Mouse (Mus musculus): ENCODE data around the gene Ptpn6.

Gene Ptpn6

DNA sequence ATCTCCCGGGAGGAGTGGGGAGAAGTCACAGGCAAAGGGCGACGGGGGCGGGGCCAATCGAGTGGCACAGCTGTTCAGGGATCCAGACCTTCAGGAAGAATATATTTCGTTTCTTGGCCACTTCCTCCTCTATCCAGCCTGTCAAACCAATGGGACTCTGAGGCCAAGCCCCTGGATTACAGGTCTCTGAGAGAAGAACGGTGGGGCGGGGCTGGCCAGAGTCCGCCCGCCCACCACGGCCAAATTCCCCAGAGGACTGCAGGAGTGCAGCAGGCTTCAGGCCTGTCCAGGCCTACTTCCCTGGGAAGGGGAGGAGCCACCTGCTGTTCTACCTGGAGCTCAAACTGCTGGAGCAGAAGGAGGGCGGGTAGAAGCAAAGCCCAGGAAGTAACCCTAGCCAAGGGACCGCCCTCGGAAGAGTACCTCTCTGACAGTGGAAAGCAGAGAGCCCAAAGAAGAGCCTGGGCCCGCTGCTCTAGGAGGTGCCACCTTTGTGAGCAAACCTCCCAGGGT is at the start of gene Ptpn6:
TSS of gene Ptpn6 (minus strand) at position 204 of the 513 bp plus-strand sequence.
- DNase-seq, result no peak

DNA sequence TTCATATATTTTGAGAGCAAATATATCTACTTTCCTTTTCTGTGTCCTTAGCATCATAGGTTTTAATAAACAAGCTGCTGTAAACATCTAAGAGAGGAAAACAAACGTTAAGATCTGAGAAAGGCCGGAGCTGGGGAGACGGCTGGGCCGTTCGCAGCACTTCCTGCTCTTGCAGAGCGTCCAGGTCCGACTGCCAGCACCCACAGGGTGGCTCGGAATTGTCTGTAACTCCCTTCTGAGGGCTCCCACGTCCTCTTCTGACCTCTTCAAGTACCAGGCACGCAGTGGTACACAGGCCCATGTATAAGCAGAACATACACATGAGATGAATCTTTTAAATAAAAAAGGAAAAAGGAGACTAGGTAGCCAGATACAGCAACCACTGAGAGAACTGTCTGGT is 49.2 kb upstream of the Ptpn6 start:
- DNase-seq, result peak in 1 of 2 experiments; percentile 55

DNA sequence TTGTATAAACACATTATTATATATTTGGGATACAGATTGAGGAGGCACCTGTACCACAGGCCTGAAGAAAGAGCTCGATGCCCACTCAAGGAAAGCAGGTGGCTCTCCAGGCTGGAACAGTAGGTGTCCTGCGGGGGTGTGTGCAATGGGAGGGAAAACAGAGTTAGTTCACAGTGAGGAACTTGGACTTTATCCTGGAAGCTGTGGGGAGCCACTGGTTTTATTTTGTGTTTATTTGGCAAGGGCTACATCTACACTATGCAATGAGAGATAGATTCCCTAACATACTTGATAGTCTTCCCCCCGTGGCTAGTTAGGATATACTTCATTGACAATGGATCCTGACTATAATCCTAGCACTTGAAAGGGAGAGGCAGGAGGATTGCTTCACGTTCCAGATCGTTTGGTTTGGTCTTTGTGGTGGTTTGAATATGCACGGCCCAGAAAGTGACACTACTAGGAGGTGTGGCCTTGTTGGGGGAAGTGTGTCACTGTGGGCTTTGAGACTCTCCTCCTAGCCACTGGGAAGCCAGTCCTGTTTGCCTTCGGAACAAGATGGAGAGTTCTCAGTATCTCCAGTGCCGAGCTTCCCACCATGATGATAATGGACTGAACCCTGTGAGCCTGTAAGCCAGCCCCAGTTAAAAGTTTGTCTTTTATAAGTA is 48.4 kb upstream of the Ptpn6 start:
- peak; percentile 78 to 83 for DNase-seq

DNA sequence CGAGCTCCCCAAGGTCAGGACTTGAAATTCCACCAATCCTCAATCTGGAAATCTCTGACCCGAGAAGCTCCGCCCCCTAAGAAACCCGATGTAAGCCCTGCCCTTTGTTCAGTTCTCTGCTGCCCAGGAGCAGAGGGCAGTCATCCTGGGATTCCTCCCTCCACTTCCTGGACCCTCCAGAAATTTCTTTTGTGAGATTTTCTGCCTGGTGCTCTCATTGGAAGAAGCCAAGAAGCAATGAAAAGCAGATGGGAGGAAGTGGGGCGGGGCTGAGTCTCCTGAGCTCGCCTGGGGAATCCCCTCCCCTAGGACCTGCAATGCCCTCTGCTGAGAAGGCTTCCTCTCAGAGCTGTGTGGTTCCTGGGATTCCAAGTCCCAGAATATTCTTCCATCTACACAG is 43.9 kb upstream of the Ptpn6 start:
- DNase-seq, result peak in 1 of 2 experiments; percentile 32

DNA sequence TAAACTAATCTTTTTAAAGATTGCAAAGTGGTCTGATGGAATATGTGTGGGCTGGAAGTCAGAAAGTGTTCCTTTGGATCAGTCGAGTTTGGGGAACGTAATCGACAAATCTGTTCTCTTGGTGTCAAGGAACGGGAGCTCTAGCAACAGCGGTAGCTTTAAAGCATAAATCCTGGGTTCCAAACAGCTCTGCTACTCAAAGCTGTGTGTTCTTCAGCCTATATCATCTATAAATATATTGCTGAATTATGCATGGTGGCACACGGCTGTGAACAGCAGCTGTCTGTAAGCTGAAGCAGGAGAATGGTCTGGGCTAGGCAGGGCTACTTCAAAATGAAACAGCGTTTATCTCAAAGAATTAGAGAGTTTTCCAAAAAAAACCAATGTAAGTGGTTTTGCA is 42.4 kb upstream of the Ptpn6 start:
- DNase-seq, result no peak

DNA sequence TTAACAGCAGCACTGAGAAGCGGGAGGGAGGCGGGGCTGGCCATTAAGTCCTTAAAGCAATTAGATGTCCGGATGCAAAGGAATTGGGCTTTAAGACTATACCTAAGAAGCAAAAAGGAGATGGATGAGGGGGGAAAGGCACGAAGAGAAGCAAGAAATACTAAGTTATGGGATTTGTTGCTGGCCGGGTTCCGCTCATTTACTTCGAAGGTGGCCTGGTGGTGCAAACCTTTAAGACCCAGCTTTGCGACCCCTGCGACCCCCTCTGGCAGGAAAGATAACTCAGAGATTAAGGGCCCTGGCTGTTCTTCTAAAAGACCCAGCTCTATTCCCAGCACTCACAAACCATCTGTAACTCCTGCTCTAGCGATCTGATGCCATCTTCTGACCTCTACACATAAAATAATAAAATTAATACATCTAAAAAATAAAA is 41.5 kb upstream of the Ptpn6 start:
- DNase-seq, result peak in 1 of 2 experiments; percentile 47

DNA sequence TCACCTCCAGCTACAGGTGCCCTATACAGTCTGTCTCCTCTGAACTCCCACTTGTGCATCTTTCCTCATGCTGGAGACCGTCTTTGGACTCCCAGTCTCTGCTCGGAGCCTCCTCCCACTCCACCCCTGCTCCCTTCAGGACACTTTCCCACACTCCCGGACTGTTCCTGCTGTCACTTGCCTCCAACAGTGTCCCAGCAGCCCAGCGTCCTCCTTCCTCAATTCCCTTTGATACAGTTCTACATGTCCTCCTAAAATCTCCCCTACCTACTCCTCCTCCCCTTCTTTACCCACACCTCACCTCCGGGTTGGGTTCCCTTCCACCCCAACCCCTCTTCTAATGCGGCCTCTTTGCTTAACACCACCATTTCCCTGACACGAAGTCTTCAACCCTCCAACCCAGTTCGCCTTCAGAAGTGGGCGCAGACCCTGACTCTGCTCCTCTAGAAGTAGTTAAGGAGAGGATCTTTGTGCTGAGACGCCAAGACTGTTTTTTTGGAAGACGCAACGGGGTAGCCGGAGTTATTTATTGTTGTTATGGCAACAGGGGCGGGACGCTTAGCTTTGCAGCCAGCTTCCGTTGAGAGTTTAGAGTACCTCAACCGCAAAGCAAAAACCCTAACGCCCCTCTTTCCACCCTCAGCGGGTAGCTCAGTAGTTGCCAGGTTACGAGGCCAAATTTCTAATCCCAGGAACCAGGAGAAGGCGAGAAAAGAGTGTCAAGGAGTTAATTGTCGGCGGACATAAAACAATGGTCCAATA is 40.9 kb upstream of the Ptpn6 start, which contains the start of gene Lrrc23:
TSS of gene Lrrc23 (minus strand) at position 506 of the 762 bp plus-strand sequence.
- DNase-seq, result peak; percentile 59 to 70

DNA sequence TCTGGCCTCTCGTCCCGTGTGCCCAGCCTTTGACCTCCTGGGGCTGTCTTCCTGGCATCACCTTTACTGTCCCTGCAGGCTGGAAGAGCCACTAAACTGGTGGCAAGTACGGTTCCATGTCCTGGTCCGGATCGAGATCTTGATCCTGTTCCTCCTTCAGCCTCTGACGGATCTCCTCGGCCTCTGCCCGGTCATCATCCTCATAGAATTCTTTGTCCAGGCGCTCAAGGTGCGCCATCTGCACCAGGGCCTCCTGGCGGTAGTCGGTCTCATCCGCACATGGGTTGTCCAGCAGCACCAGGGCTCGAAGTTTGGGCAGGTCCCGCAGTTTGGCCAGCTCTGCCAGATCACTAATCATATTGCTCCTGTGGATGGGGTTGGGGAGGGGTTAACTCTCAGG is 32.0 kb upstream of the Ptpn6 start:
- DNase-seq, result no peak

DNA sequence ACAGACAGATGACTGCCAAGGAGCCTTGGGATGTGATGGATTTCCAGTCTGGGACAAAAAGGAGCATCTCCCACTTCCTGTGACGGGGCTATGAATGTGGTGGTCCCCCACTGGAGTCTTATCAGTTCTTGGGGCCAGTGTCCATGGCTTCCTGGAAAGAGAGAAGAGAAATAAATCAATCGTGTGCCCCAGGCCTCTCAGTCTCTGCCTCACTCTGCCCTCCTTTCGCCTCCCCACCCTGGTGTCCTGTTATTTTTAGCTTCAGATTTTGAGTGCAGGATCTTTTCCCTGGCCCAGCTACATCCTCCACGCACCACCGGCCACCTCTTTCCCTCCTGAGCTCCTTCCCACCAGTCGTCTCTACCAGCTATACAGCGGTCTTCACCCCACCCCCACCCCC is 31.5 kb upstream of the Ptpn6 start:
- no peak for DNase-seq

DNA sequence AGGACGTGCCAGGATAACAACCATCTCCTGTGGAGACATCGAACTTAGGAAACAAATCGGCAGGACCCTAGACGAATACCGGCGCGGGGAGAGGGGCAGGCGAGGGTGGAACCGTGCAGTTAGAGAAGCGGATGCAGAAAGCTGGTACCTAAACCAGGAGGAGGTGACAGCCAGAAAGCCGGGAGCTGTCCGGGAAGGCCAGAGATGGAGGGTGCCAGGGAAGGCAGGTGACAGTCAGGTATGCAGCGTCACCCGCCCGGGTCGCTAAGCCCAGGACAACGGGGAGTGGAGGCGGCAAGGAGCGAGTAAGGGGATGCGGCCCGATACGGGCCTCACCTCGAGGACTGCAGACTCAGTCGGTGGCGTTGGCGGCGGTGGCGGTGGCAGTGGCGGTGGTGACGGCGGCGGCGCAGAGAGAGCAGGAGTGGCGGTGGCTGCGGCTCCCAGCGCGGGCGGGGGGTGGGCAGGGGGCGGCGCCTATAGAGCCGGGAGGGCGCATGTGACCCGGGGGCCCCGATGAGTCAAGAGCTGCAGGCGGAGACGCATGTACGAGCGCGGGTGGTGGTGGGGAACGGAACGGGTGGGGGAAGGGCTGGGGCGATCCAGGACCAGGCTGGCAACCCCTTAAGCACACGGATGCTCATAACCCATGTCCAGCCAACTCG is 30.7 kb upstream of the Ptpn6 start, which contains the start of gene Eno2:
TSS of gene Eno2 (minus strand) at position 573 of the 665 bp plus-strand sequence.
- peak; percentile 88 to 91 for DNase-seq

DNA sequence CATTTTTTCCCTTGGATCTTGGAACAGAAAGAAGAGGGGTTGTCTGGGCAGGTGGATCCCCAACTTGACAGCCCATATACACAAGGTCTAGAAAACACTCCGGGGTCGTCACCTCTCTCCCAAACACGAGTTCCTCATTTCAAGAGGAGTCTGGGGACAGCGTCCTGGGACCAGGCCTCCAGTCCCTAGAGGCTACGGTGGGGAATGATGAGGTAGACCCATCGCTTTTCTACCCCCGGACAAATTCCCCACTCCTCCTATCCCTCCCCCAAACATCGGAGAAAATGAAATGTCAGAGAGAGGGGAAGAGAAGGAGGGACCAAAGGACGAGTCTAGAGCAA is 30.2 kb upstream of the Ptpn6 start:
- DNase-seq, result no peak

DNA sequence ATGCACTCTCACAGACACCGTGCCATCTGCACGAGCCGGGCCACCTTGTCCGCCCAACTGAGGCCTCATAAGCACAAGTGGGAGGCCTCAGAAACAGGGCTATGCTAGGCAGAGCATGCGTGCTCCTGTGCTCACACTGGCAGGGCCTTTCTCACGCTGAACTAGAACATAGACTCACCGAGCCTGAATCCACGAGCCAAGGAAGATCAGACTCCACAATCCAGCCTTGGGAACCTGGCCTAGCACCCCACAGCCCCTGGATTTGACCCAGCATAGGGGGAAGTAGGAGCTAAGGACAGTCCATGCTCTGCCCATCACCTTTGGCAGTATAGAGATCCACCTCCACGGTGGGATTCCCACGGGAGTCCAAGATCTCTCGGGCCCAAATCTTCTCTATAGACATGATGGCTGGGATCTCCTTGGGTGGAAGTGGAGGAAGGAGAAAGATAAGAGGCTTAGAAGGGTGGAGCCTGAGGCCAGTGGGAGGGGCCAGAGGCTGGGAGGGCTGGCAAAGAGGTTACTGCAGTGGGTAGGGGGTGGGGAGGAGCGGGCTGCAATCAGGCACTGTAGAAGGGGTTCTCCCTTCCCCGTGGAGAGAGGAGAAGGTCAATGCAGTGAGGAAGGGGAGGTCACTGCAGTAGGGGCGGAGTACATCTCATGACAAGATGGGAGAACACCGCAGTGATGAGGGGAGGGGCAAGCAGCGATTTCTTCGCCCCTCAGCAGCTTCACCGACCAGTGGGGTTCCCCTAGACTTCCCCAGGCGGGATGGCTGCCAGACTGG is 29.6 kb upstream of the Ptpn6 start:
- peak; percentile 70 to 73 for DNase-seq

DNA sequence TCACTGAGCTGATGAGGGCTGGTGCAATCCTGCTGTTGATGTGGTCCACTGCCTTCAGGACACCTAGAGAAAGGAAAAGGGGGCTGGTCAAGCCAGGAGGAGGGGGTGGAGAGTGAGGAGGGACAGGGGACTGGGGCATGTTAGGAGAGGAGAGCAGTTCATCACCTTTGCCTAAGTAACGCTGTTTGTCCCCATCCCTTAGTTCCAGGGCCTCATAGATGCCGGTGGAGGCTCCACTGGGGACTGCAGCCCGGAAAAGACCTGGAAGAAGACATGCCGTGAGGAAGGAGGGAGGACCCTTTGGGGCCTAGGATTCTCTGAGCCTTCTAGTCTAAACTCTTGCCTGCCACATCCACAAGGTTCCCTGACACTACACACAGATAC is 29.0 kb upstream of the Ptpn6 start:
- no peak for DNase-seq

DNA sequence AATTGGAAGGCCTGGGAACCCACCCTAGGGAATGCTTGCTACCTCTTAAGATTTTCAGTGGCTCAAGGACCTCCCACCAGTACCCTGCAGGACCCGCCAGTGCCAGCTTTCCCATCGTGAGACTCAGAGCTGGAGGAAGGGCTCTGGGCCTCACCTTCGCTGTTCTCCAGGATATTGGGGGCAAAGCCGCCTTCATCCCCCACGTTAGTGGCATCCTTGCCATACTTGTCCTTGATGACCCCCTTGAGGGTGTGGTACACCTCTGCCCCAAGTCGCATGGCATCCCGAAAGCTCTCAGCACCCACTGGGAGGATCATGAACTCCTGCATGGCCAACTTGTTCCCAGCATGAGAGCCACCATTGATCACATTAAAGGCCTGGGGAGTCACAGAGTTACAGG is 27.4 kb upstream of the Ptpn6 start:
- DNase-seq, result no peak

DNA sequence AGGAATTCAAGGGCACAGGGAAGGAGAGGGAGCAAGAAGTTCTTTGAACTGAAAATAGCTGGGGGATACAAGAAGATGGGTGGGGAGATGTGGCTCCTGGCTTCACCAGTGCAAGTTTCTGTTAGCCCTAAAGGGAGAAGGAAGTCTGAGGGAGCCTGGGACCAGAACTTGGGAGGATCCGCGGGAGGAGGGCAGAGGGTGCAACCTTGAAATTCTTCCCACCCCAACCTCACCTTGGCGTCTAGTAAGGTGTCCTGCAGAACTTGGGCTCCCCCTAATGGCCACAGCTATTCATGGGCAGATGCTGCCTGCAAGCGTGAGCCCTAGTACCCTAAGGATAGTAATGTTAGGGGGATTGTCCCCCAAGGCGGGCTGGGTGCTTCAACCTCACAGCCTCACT is 20.7 kb upstream of the Ptpn6 start:
- peak; percentile 93 to 95 for DNase-seq

DNA sequence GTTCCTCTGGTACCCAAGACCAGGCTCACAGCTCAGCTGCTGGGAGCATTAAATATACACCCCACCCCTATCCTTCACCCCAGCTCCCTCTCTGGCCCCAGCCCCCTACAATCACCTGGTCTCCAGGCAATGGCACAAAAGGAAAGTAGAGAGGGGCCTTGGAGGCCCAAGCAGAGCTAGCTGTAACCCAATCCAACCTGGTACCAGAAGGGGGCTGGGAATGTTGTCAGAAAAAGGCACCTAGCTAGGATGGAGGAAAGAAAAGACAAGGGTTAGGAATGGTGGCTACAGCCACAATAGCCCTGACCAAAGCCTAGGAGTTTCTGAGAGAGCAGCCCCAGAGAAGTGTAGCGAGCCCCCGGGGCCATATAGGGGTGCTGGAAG is 20.3 kb upstream of the Ptpn6 start:
- peak in 1 of 2 experiments; percentile 13 for DNase-seq

DNA sequence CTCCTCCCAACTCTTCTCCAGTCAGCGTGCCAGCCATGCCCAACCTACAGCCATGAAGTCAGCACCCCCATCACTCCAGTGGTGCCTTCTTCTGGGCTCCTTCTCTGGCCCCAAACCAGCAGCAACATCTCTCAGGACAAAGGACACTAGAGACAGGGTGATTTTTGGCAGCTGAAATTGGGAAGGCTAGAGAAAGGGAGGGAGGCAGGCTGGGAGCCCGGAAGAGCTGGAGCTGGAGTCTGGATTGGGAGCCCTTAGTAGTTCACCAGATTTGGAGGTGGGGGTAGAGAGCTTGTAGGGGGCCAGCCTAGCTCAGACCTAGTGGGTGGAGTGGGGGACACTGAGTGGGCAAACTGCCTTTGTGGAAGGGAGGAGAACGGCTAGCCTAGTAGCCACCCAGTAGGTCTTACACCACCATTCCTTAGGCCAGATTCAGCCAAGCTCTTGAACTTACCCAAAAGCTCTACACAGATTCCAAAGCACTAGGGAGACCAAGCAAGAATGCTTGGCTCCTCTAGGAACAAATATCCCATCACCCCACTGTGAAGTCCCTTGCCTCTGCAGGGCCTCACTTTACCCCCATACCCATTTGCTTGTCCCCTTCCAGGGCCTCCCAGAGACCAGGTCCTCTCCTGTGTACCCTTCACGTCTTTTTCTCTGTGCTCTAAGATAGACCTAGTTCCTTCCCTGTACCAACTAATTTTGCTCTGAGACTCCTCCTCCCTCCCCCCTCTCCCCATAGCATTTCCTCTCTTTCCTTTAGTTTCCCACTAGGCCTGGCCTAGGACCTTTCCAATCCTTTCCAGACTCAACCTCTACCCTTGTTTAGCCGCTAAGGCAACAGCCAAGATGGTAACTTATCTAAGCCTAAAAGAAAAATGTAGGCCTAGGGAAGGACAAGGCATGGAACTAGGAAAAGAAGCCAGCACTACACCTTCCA is 19.7 kb upstream of the Ptpn6 start:
- peak; percentile 79 to 81 for DNase-seq

DNA sequence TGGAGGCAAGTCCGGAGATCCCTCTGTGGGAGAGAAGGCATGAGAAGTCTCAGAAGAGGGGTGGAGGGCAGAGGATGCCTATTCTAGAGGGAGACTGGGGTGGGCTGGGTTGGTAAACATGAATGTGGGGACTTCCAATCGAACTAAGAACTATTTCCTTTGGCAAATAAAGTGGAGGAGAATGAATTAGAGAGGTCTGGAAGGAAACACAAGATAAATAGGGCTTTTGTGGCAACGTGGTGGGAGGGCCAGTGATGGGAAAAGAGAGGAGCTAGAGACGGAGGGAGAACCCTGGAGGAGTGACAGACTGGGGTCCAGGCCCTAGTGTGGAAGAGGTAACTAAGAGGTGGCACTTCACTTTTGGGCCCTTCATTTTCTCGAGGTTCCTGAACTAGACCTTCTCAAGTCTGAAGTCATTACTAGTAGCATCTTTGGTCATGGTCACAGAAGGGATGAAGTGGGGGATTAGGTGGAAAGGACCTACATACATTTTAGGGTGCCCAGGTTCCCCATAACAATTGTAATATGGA is 18.9 kb upstream of the Ptpn6 start:
- peak in 1 of 2 experiments; percentile 20 for DNase-seq

DNA sequence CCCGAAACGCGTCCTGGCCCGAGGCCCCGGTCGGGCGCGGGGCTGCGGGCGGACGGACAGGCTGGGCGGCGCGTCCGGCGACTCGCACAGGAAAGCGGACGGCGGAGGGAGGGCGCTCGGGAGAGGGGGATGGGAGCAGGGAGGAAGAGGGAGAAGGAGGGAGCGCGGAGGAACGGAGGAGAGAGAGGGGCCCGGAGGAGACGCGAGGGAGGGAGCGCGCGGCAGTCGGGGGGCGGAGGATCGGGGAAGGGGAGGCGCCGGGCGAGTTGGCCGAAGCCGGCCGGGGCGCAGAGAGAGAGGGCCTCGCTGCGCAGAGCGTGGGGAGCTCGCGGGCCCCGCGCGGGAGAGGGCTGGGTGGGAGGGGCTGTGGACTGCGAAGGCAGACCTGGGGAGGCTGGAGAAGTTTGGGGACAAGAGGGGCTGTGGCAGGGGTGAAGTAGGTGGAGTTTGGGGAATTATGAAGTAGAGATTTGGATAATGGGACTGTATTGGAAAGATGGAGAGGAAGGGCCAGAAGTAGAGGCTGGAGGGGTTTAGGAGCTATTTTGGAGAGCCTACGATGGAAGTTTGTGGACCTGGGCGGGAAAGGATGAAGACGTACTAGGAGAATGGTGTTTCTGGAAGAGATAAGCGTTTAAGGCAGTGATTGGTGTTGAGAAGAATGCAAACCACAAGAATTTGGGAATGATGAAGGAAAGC is 18.3 kb upstream of the Ptpn6 start:
- DNase-seq, result peak; percentile 92 to 95

DNA sequence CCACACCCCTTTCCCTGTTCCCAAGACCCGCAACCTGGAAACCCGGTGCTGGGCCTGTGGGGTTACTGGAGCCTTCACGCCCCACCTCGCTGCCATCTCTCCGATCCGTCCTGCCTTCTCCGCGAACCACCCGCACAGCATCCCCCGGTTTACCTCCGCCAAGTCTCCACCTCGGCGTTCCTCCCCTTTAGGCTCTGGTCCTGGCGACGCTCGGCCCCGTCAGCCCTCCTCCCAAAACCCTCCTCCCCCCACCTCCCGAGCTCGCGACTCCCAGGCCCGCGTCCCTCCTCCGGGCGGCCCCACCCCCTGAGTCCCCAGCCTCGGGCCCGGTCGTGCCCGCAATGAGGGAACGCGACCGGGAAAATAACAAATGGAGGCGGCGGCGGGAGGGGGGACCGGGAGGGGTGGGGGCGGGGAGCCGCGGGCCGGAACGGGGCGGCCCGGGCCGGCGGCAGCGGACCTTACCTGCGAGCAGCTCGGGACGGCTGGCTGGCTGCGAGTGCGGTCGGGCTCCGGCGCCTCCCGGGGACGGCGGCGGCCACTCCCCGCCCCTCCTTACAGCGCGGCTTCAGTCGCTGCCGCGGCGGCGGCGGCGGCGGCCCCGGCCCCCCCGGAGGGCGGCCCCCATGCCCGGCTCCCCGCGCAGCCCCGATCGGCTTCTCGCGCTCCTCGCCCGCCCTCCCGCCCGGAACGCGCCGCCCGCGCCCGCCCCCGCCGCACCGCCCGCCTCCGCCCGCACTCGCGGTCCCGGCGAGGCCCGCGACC is 17.5 kb upstream of the Ptpn6 start, which contains the start of the genes Gm45234 and Atn1:
TSS of gene Gm45234 (minus strand) at position 191 of the 765 bp plus-strand sequence.
TSS of gene Atn1 (minus strand) at position 694 of the 765 bp plus-strand sequence.
- DNase-seq, result peak; percentile 86 to 89

All from cerebellum, postnatal 10 days (tissue).